ENCODE assay signal across 6 mouse cellular contexts in genomic region chr6:69516226-69516625, GRCm38 (mm10).
DNase-seq lines count a peak whose midpoint lies in the region; ATAC-seq lines count a peak whose summit lies in the region.
"Not testable (repeated sequence)": the region's sequence is repeated elsewhere in the genome, so short reads cannot be mapped to it uniquely, and the experiment has no call there.

No protein-coding gene starts in this region.

- peak; percentile 85 for ATAC-seq in erythroblast, adult 5-6 weeks (replicated peaks; ENCODE audit: low FRiP score, poor library complexity, severe bottlenecking)
- peak; percentile 47; the same call in 1 of the 2 replicates for ATAC-seq in frontal cortex, adult (ENCODE audit: low TSS enrichment)
- ATAC-seq in liver, embryonic 12.5 days: peak; percentile 63; the same call in 1 of the 2 replicates
- peak; percentile 68 for ATAC-seq in liver, embryonic 15.5 days (ENCODE audit: insufficient read depth)
- 0 out of 2 replicates have a peak, but pooled peaks have one; percentile 50 for ATAC-seq in megakaryocyte progenitor cell, adult 5-6 weeks (replicated peaks; ENCODE audit: poor library complexity)

- DNase-seq in 416B (ENCODE audit: low read depth): peak; percentile 29

- H3K36me3 ChIP-seq in liver, embryonic 12.5 days; liver, embryonic 15.5 days (replicated peaks): not testable (repeated sequence)

- not testable (repeated sequence) for H3K27ac ChIP-seq in liver, embryonic 12.5 days; liver, embryonic 15.5 days (replicated peaks)

- not testable (repeated sequence) for H3K27me3 ChIP-seq in liver, embryonic 12.5 days (replicated peaks); liver, embryonic 15.5 days

- WGBS in liver, embryonic 12.5 days (ENCODE audit: insufficient replicate concordance): 87% methylated on average over 15 of the region's 15 CpGs
- 80% methylated on average over 15 of the region's 15 CpGs for WGBS in liver, embryonic 15.5 days (ENCODE audit: insufficient replicate concordance)

- not testable (repeated sequence) for H3K4me3 ChIP-seq in liver, embryonic 12.5 days; liver, embryonic 15.5 days (replicated peaks)

- H3K9ac ChIP-seq in liver, embryonic 12.5 days; liver, embryonic 15.5 days: not testable (repeated sequence)

- not testable (repeated sequence) for H3K9me3 ChIP-seq in liver, embryonic 12.5 days (replicated peaks); liver, embryonic 15.5 days (replicated peaks)

- not testable (repeated sequence) for H3K4me2 ChIP-seq in liver, embryonic 12.5 days; liver, embryonic 15.5 days

- H3K4me1 ChIP-seq in liver, embryonic 12.5 days; liver, embryonic 15.5 days (replicated peaks): not testable (repeated sequence)
